Mouse (Mus musculus): ENCODE results near the gene Npas4.
A peak's percentile ranks its signal among the peaks of the same experiment; 100 is the strongest.
"Not testable (repeated sequence)": the region's sequence is repeated elsewhere in the genome, so short reads cannot be mapped to it uniquely, and the experiment has no call there.

Gene Npas4

DNA sequence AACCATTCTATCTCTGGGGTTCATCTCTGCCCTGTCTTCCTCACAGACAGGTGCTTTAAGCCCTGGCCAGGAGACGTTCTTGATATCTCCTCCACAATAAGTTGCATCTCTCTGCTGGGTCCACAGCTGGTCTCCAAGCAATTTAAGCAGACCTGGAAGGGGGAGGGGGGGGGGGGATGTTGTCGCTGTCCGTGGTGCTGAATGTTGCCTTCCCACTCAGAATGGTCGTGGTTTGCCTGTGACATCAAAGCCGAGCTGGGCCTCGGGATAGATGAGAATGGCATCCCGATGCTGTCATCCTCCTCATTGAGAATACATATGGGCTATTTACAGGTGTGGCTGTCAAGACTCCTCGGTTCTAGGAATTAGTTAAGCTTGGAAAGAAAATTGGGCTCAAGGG, 2.3 kb upstream of the Npas4 start:
- no peak for DNase-seq

GRCm38 (mm10) chr19:4990716-4991115, 600 bp upstream of the Npas4 start:
- no peak for DNase-seq

DNA sequence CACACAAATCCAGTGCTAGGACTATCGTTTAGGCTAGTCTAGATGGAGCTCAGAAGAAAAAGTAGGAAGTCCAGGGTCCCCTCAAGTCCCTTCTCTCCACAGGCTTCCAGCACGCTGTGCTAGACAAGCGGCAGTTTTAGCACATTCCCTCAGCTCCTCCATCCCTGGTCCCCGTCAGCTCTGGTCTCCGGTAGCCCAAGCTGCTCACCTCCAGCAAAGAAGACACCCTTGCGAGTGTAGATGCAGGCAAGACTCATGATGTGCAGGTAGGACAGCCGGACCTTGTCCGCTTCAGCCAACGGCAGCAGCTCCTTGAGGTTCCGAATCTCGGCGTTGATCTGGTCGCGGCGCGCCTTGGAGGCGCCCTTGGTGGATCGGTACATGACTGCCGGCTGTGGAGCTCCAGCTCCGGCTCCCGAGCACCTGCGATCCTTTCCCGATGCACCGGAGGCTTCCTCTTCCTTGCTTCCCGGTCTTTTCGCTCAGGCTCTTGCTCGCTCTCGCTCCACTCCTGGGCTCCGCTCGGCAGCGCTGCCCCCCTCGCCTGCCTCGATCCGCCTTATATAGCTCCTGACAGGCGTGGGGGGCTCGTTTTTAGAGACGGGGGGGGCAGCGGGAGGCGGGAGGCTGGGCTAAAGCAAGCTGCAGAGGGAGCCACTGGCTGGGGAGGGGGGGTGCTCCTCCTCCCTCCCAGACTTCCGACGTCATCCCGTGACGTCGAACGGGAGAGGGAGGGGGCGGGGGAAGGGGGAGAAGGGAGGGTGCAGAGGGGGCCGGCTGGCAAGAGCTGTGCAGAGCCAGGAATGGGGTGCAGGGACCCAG, 471 bp downstream of the Npas4 start:
- no peak for DNase-seq

DNA sequence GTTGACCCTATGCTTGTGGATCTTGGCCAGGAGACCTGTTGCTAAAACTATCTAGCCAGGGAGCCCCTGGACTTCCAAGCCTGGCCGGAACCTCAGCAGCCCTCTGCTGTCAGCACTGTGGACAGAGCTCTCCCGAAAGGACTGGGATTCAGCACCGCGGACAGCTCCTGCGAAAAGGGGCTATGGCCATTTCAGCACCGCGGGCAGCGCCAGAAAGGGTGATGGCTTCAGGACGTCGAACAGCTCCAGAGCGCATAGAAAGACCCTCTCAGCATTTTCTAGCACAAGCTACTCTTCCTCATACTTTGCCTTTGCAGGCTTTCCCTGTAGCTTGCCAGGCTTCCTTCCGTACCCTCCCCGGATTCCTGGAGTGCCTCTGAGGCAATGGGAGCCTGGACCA, 1.1 kb downstream of the Npas4 start:
- DNase-seq = peak; percentile 89

DNA sequence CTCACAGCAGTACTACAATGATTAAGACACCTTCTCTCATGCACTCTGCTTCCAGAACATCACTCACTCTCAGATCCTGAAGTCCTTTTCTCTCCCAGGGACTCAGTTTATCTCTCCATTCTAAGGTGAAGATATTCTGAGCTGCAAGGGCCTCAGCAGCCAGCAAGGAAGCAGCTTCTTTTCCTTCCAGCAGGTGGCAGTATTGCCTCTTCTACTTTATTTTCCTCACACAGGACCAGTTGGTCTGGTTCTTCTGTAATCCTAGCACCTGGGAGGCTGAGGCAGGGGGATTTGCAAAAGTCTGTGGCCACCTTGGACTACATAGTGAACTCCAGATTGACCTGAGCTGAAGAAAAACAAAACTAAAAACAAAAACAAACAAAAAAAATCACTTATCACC, 8.3 kb downstream of the Npas4 start:
- peak; percentile 57 for DNase-seq

DNA sequence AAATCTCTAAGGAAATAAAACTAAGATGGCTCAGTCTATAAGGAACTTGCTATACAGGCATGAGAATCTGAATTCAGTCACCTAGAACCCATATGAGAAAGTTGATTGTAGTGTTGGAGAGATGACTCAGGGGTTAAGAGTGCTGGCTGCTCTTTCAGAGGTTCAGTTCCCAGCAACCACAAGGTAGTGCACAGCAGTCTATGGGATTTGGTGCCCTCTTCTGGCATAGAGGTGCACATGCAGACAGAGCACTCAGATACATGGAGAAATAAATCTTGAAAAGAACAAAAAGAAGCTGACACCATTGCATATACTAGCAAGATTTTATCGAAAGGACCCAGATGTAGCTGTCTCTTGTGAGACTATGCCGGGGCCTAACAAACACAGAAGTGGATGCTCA, 21.9 kb downstream of the Npas4 start:
- DNase-seq = no peak

DNA sequence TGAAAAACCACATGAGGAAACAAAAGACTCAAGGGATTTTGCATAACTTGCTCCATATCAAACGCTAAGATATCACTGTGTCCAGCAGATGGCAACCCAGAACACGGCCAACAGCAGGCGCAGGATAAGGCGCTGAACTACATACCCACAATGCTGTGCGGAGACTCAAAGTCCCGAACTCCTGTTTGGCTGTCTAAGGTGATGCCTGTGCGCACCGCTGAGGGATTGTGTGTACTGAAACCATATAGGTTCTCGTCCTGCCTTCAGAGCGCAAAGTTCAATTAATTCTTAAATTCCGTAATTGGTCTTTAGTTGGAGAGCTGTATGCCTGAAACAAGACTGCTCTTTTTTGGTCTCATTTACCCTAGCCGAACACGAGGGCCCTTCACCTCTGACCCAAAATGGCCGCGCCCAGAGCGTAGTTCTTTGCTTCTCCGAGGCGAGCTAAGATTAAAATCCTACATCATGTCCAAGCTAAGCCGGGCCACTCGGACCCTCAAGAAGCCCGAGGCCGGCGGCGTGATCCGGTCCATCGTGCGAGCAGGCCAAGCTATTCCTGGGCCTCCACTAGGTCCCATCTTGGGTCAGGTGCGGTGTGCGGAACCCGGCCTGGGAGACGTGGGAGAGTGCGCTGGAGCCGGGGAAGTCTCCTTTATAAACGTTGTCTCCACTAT, 28.1 kb downstream of the Npas4 start, which contains the start of gene Mrpl11:
Gene Mrpl11 (plus strand): TSS at position 220 of the 674 bp plus-strand sequence.
- peak; percentile 96 for DNase-seq

GRCm38 (mm10) chr19:4948641-4949040, 41.5 kb downstream of the Npas4 start:
- not testable (repeated sequence) for DNase-seq

DNA sequence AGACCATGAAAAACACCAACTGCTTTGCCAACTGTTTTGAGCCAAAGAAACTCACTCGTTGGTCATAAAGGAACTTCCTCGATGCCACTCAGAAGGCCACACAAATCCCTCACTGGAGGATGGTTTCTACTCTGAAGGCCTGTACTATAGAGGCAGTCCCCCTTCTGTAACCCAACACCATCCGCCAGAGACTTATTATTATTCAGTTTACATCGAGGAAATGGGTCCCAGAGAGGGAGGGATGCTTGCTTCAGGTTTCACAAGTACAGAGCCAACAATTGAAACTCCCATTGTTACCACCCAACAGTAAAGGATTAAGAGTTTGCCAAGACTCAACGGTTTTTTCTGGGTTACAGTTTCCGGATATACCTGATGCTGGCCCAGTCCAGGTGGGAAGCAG, 44.6 kb downstream of the Npas4 start:
- DNase-seq = no peak

DNA sequence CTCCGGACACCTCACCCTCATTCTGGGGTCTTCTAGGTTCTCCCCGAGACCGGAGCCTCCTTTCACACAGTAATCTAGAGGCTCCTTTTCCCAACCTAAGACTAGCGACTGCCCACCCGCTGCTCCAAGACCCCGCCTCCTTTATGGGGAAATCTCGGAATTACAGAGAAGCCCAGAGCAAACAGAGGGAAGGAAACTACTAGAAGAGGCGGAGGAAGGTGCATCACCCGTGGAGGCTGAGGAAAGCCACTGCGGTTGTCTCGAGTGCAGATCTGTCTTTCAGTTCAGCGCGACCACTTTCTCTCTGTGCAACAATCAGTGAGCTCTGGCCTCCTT, 46.9 kb downstream of the Npas4 start:
- DNase-seq = no peak

GRCm38 (mm10) chr19:4942551-4943252, 47.4 kb downstream of the Npas4 start, which contains the start of gene Peli3:
TSS of gene Peli3 (minus strand) at chr19:4943127.
- DNase-seq = peak; percentile 67

GRCm38 (mm10) chr19:4937444-4938310, 52.4 kb downstream of the Npas4 start:
- DNase-seq = no peak

- no peak for DNase-seq
Observed at GRCm38 (mm10) chr19:4936896-4937295, 53.2 kb downstream of the Npas4 start.

Data from kidney, adult 9 months (tissue).